Mouse (Mus musculus) left cerebral cortex, postnatal 4 days (tissue): ENCODE measurements around the gene Zc3h8. TPM values are rescaled to one million over a fixed set of nuclear protein-coding genes. Genes with fewer than 3 reads are reported as not detected.

Experiments
- DNase-seq: peaks from one replicate; pipeline ENCODE4 v3.0.0-alpha.2; 2022
- intact Hi-C: fragments of 180-260 bp; cut with DNase I; formaldehyde crosslinking; loops from one replicate; pipeline ENCODE4 v1.15.1; 2025
- microRNA-seq: library from miRNA; unstranded; fragments of <30 nt; microRNA quantifications from one replicate; pipeline ENCODE4 v1.2.0, GENCODE M21; 2022
- total RNA-seq, 2 experiments: library from RNA; stranded (reverse); gene quantifications; 2 replicates each; pipeline ENCODE4 v1.2.3; 2021

Gene Zc3h8
- total RNA-seq, 2 experiments from 2014 or later = 9.0 to 10.3 TPM

- intact Hi-C loops = no loop called here
- DNase-seq = peak; percentile 6
Measured at GRCm38 (mm10) chr2:128892180-128892721, 51.6 kb downstream of the Zc3h8 start.

DNA sequence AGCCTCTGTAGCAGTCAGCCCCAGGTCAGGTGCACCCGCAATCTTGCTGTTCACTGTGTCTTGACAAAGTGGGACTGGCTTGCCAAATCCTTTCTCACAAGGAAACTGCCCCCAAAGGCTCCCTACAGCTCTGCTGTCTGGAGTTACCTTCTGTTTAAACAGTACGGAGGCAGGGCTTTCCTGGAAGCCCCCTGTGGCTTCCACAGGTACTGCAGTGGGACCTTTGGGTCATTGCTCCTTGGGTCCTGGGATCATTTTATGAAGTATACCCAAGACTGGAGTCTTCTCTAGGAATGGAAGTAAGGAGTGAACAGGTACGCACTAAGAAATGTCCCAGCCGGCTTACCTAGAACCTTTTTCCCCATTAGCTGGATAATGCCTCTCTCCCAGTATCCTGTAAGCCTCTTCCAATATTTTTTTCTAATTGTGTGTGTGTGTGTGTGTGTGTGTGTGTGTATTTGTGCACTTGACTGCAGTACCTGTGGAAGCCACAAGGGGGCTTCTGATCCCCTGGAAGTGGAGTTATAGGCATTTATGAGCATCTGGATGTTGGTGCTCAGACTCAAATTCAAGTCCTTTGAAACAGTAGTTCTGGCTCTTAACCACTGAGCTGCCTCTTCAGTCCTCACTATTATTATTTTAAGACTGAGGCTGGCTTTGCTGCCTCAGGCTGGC lies 53.1 kb downstream of the Zc3h8 start:
- intact Hi-C loops = no loop called here
- no peak for DNase-seq

- no peak for DNase-seq
- intact Hi-C loops = no loop called here
Measured at GRCm38 (mm10) chr2:128887866-128888550, 55.9 kb downstream of the Zc3h8 start.

- no peak for DNase-seq
- intact Hi-C loops = no loop called here
Measured at GRCm38 (mm10) chr2:128885225-128885811, 58.6 kb downstream of the Zc3h8 start.

- intact Hi-C loops = no loop called here
- DNase-seq = peak; percentile 7
Measured at GRCm38 (mm10) chr2:128881236-128881635, 62.6 kb downstream of the Zc3h8 start.

Small RNA genes within 50 kb of the gene (microRNA-seq; reads per million reads assigned to microRNA genes)
- gene Gm22859 = not detected

Other genes starting within 250 kb of the Zc3h8 start
- 1 to 10 TPM; 3.8 to 4.0 TPM for gene Mertk, start 245.1 kb downstream of the Zc3h8 start, total RNA-seq
- gene Tmem87b, start 126.0 kb downstream of the Zc3h8 start, total RNA-seq = 10 to 100 TPM; 32.0 to 33.4 TPM
- gene Fbln7, start 81.1 kb downstream of the Zc3h8 start, total RNA-seq = 1 to 10 TPM; 3.3 to 4.4 TPM
- gene Zc3h6, start 23.3 kb upstream of the Zc3h8 start, total RNA-seq = 10 to 100 TPM; 14.8 to 15.4 TPM
- gene Gm10762, start 23.6 kb upstream of the Zc3h8 start, total RNA-seq = 10 to 100 TPM; 13.8 to 15.5 TPM
- under 1 TPM; 0.18 to 0.36 TPM for gene Vinac1, start 104.1 kb upstream of the Zc3h8 start, total RNA-seq
- 10 to 100 TPM; 90.0 to 95.0 TPM for gene Ttl, start 121.9 kb upstream of the Zc3h8 start, total RNA-seq
- 10 to 100 TPM; 31.2 to 35.0 TPM for gene Polr1b, start 156.9 kb upstream of the Zc3h8 start, total RNA-seq
- 10 to 100 TPM; 10.2 to 12.0 TPM for gene Chchd5, start 185.6 kb upstream of the Zc3h8 start, total RNA-seq